Mouse (Mus musculus): ENCODE measurements around the gene Gm20854. TPM values are rescaled to one million over a fixed set of nuclear protein-coding genes. Genes with fewer than 3 reads are reported as not detected.
"Not testable (repeated sequence)": the region's sequence is repeated elsewhere in the genome, so short reads cannot be mapped to it uniquely, and the experiment has no call there.

Gm20854 gene
- not detected in 2 replicates for total RNA-seq (2014; rRNA removed)
- polyA plus RNA-seq (2015; fragmentation: Nextera tagmentation; extraction: Ambion mirVana), result not detected in 2 replicates

DNA sequence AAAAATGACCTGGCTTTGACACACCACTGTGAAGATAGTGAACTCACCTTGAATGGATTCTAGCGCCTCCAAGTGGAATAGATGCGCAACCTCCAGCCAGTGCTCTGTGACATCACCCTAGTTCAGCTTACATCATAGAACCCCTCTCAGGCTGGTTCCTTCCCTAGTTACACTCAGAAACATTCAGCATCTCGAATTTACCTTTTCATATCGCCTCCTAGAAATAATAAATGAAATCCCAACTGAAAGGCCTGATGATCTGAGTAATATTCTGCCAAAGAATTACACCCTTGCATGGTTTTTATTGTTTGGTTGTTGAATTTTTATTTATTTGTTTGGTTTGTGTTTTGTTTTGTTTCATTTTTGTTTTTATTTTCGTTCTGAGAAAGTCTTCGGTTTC is at the start of gene Gm20854:
Gene Gm20854, minus strand, starts transcription at position 101 of the 400 bp plus-strand sequence.
- not testable (repeated sequence) for H3K36me3 ChIP-seq (ENCODE audit: insufficient read depth); H3K9ac ChIP-seq; H3K4me1 ChIP-seq (ENCODE audit: insufficient read depth); H3K27me3 ChIP-seq (ENCODE audit: insufficient read depth, low read length); DNase-seq; H3K4me3 ChIP-seq (ENCODE audit: low read depth, low read length); ATAC-seq; H3K9me3 ChIP-seq (ENCODE audit: low read length); H3K4me2 ChIP-seq (ENCODE audit: low read depth); H3K27ac ChIP-seq (ENCODE audit: low read depth, low read length)
- WGBS, result no CpG with 5 or more reads among the region's 6 CpGs

Measured in forebrain, postnatal 0 days (tissue).